Mouse (Mus musculus) embryonic stem cell, embryonic (primary cell): ENCODE data around the gene Als2cl.

Source experiments
- CTCF ChIA-PET, 4 experiments: fragments of 300-600 bp in 2 of 4; fragments of 350-600 bp in 2 of 4; sonication (Branson Sonifier 250); formaldehyde crosslinking; loops; one replicate each; lab custom pipeline; 2022; ENCODE audit warnings: inconsistent platforms in 2 of 4; lab: Charles Lee
- POLR2A ChIA-PET, 4 experiments: fragments of 300-600 bp in 2 of 4; fragments of 350-600 bp in 2 of 4; sonication (Branson Sonifier 250); formaldehyde crosslinking; loops; one replicate each; lab custom pipeline; 2022; ENCODE audit warnings: antibody characterized with exemption in 4 of 4, inconsistent platforms in 1 of 4; lab: Charles Lee

The Als2cl gene

GRCm38 (mm10) chr9:110873681-110874659 lies 5.7 kb upstream of the Als2cl start:
- ChIA-PET POLR2A (interaction anchor here (0.7 to 1.6 kb wide), 10 partner anchors 10 to 549 kb away, joined by 3 to 6 read pairs (median 4); partner anchors contain the start of genes Lrrc2 (in 1 of the 4), Ptpn23 (in 1 of the 4) and Tdgf1 (in 1 of the 4)), CTCF (interaction anchor here (0.5 to 2.2 kb wide), 16 partner anchors 8 to 239 kb away, joined by 3 to 8 read pairs (median 3); partner anchors contain the start of gene Prss50 (in 1 of the 4))

GRCm38 (mm10) chr9:110874660-110875191 lies 4.9 kb upstream of the Als2cl start:
- ChIA-PET POLR2A (interaction anchor here in 2 of 4 experiments (1.0 to 1.6 kb wide), 3 partner anchors 9 to 20 kb away, joined by 3 to 6 read pairs (median 4); no protein-coding TSS in a partner anchor), CTCF (interaction anchor here (0.8 to 2.2 kb wide), 7 partner anchors 9 to 219 kb away, joined by 3 to 8 read pairs (median 3); partner anchors contain the start of gene Prss50 (in 1 of the 4))

DNA sequence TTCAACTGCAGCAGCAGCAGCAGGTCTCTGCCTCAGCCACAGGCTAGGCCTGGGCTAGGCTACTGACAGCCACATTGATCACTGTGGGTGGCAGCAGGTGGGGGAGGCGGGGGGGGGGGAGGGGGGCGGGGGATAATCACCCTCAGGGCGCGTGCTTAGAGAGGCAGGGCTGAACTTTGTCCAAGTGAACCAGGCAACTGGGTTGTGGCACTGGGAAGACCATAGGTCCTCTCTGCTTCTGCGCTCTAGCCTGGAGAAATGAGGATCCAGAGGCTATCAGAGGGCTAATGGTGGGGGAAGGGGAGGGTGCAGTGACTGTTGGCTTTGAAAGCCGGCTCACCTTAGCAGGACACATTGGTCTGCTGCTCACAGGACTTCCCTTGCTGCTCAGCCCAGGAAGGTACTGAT lies 4.4 kb upstream of the Als2cl start:
- CTCF ChIA-PET = interaction anchor here in 2 of 4 experiments (1.0 to 1.6 kb wide), 2 partner anchors 18 to 79 kb away, joined by 3 read pairs; partner anchors contain the start of gene Prss50 (in 1 of the 2)
- POLR2A ChIA-PET = no interaction called here

GRCm38 (mm10) chr9:110877353-110877752 lies 2.3 kb upstream of the Als2cl start:
- CTCF ChIA-PET = interaction anchor here in 2 of 4 experiments (1.1 to 1.3 kb wide), 3 partner anchors 13 to 96 kb away, joined by 3 read pairs; no protein-coding TSS in a partner anchor
- POLR2A ChIA-PET = no interaction called here

DNA sequence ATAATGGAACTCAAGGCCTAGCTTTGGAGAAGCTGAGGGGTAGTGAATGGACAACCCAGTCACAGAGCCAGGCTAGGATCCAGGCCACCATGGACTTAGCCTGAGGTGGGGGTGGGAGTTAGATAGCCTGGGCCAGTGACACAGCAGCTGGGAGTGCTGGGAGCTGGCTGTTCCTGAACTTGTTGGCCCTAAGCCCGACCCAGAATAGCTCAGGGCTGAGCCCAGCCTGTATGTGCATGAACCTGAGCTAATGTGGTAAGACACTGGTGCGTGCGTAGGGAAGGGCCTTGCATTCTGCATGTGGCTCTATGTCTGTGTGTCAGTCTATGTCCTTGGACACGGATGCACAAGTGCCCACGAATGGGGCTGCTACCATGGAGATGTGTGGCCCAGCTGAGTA lies 1.8 kb upstream of the Als2cl start:
- ChIA-PET CTCF (interaction anchor here in 2 of 4 experiments (0.6 to 1.3 kb wide), 4 partner anchors 12 to 436 kb away, joined by 3 to 4 read pairs (median 3); no protein-coding TSS in a partner anchor), POLR2A (no interaction called here)

GRCm38 (mm10) chr9:110879998-110880561 lies 410 bp downstream of the Als2cl start, which contains the start of gene Tmie:
TSS of gene Tmie (minus strand) at chr9:110880113.
- POLR2A ChIA-PET = interaction anchor here (0.6 to 2.9 kb wide), 40 partner anchors 8 to 583 kb away, joined by 3 to 24 read pairs (median 4); partner anchors contain the start of genes Lrrc2 (in 1 of the 4), Nbeal2 (in 1 of the 4), Nradd (in 1 of the 4) and Ptpn23 (in 1 of the 4)
- CTCF ChIA-PET = interaction anchor here (0.6 to 2.9 kb wide), 24 partner anchors 9 to 1024 kb away, joined by 3 to 23 read pairs (median 6); partner anchors contain the start of gene Fam240a (in 1 of the 4)

GRCm38 (mm10) chr9:110880772-110881171 lies 1.1 kb downstream of the Als2cl start:
- ChIA-PET CTCF (interaction anchor here in 3 of 4 experiments (0.5 to 2.9 kb wide), 15 partner anchors 9 to 409 kb away, joined by 3 to 23 read pairs (median 7); no protein-coding TSS in a partner anchor), POLR2A (interaction anchor here in 3 of 4 experiments (0.5 to 2.9 kb wide), 18 partner anchors 8 to 226 kb away, joined by 3 to 24 read pairs (median 4); partner anchors contain the start of genes Lrrc2 (in 1 of the 3), Nbeal2 (in 1 of the 3) and Tdgf1 (in 1 of the 3))

- ChIA-PET POLR2A (interaction anchor here in 1 of 4 experiments (0.6 to 2.7 kb wide), 2 partner anchors 13 to 501 kb away, joined by 3 to 7 read pairs; no protein-coding TSS in a partner anchor), CTCF (no interaction called here)
These were observed 2.3 kb downstream of the Als2cl start for GRCm38 (mm10) chr9:110881953-110882352.

DNA sequence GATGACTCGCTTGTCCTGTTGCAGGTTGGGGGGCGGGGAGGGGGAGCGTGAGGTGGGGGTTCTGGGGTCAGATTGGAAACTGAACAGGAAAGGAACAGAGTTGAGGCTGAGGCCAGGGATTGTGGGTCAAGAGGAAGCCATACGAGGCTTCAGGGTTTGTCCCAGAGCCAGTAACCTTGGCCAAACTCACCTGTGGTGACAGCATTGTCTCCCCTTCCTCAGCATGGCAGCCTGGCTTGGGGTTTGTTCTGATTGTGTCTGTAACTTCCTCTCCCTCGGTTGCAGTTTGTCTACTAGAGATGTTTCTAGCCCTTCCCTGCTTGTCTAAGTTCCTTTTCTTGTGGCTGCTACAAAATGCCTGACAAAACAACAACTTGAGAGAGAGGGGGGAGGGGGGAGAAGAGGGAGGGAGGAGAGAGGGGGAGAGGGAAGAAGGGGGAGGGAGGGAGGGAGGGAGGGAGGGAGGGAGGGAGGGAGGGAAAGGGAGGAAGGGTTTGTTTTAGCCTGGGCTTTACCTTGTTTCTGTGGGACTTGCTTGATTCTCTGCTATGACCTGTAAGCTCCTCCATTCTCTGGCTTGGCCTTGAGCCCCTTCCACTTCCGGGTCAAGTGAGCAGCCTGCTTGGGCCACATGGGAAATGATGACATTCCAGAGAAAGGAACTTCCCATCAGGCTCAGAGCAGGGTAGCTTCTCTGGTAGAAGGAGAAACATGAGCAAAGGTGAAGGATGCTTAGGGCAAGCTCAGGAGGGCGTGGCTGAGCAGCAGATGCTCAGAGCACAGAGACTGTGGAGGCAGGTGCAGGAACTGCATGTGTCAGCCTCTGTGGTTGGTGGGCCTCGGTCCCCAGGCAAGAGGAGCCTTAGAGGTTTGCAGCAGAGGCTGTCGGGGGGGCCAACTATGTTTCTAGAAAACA lies 8.0 kb downstream of the Als2cl start:
- ChIA-PET POLR2A (interaction anchor here in 2 of 4 experiments (0.6 to 2.7 kb wide), 5 partner anchors 7 to 719 kb away, joined by 3 to 16 read pairs (median 5); partner anchors contain the start of genes Als2cl (in 2 of the 2) and Tmie (in 2 of the 2)), CTCF (interaction anchor here in 2 of 4 experiments (0.9 to 1.2 kb wide), 4 partner anchors 16 to 178 kb away, joined by 3 to 4 read pairs (median 4); no protein-coding TSS in a partner anchor)

GRCm38 (mm10) chr9:110888935-110889334 lies 9.3 kb downstream of the Als2cl start:
- ChIA-PET POLR2A (interaction anchor here in 2 of 4 experiments (1.1 to 2.7 kb wide), 4 partner anchors 7 to 34 kb away, joined by 4 to 16 read pairs (median 7); partner anchors contain the start of genes Als2cl (in 2 of the 2) and Tmie (in 2 of the 2)), CTCF (interaction anchor here in 2 of 4 experiments (1.4 to 2.0 kb wide), 4 partner anchors 18 to 107 kb away, joined by 4 to 8 read pairs (median 5); no protein-coding TSS in a partner anchor)

- ChIA-PET CTCF (interaction anchor here (0.6 to 2.0 kb wide), 35 partner anchors 8 to 399 kb away, joined by 3 to 23 read pairs (median 3); partner anchors contain the start of genes Als2cl (in 2 of the 4), Tmie (in 2 of the 4) and Nbeal2 (in 1 of the 4)), POLR2A (interaction anchor here in 2 of 4 experiments (1.1 to 2.7 kb wide), 5 partner anchors 10 to 62 kb away, joined by 3 to 16 read pairs (median 4); partner anchors contain the start of genes Als2cl (in 2 of the 2) and Tmie (in 2 of the 2))
These were observed 10.5 kb downstream of the Als2cl start for GRCm38 (mm10) chr9:110890026-110890783.

- CTCF ChIA-PET = interaction anchor here (0.5 to 2.0 kb wide), 12 partner anchors 10 to 413 kb away, joined by 3 to 23 read pairs (median 5); partner anchors contain the start of genes Als2cl (in 1 of the 4) and Tmie (in 1 of the 4)
- POLR2A ChIA-PET = interaction anchor here in 2 of 4 experiments (1.0 to 1.8 kb wide), 5 partner anchors 11 to 74 kb away, joined by 3 to 6 read pairs (median 3); partner anchors contain the start of genes Als2cl (in 1 of the 2) and Tmie (in 1 of the 2)
These were observed 11.6 kb downstream of the Als2cl start for GRCm38 (mm10) chr9:110891077-110891828.

GRCm38 (mm10) chr9:110892552-110892951 lies 12.9 kb downstream of the Als2cl start:
- ChIA-PET CTCF (interaction anchor here in 2 of 4 experiments (0.9 to 1.0 kb wide), 2 partner anchors 24 to 30 kb away, joined by 3 to 4 read pairs; partner anchors contain the start of gene Fam240a (in 1 of the 2)), POLR2A (interaction anchor here in 1 of 4 experiments (5.3 kb wide), 1 partner anchor 13 kb away, joined by 24 read pairs; the partner anchor contains the start of genes Als2cl and Tmie)

- CTCF ChIA-PET = interaction anchor here in 2 of 4 experiments (1.0 to 1.7 kb wide), 2 partner anchors 22 to 23 kb away, joined by 3 to 5 read pairs; partner anchors contain the start of gene Fam240a (in 1 of the 2)
- POLR2A ChIA-PET = interaction anchor here in 1 of 4 experiments (5.3 kb wide), 1 partner anchor 13 kb away, joined by 24 read pairs; the partner anchor contains the start of genes Als2cl and Tmie
These were observed 13.8 kb downstream of the Als2cl start for GRCm38 (mm10) chr9:110893429-110893828.
